Mouse (Mus musculus): ENCODE results near the gene Nphp1.

Nphp1 gene

DNA sequence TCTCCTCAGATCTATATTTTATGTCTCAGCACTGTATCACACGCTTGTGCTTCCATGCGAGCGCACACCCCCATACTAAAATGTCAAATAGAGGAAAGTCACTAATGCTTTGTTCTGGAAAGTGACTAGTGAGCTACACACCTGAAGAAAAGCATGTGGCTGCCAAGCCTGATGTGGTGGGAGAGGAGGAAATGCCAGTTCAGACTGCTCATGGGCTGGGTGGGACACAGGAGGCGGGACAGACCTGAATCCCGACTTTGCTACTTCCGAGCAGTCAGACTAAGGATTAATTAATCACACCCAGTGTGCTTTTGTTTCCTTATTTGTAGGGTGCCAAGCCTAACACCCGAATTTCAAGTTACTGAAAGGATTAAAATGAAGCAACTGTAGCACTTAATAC lies 40.4 kb downstream of the Nphp1 start:
- no peak for DNase-seq

DNA sequence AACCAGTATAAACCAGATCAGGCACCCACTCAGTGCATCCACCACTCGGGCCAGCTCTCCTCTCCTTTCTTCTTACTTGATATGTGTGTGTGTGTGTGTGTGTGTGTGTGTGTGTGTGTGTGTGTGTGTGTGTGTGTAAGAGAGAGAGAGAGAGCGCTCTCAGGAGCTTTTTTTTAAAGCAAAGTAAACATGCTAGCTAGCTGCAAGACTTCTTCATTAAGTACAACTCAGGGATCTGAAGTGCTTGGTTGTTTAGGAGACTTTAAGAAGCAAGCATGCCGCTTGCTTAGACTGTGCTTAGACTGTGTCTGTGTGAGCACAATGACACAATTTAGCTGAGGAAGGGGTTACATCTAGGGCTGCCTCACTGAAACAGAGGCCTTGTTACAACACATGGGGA lies 46.1 kb downstream of the Nphp1 start:
- no peak for DNase-seq

- DNase-seq, result no peak
Observed at GRCm38 (mm10) chr2:127740756-127741519, 47.8 kb downstream of the Nphp1 start.

DNA sequence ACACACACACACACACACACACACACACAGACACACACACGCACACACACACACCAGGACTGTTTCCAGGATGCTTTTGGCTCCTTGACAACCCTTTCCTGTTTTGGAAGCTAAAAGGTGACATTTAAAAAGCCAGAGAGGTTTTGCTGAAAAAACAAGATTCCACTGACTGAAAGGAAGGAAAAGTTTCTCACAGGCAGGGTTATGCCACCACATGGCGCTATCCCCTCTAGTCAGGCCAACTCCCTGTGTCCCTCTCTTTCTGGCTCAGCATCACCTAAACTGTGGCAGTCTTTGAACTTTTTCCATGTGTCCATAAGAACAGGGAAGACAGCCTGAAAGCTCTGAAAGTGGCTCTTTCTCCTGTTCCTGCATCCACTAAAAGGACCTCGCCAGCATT lies 50.8 kb downstream of the Nphp1 start:
- no peak for DNase-seq

GRCm38 (mm10) chr2:127736631-127737209 lies 52.0 kb downstream of the Nphp1 start:
- DNase-seq, result no peak

GRCm38 (mm10) chr2:127735512-127736145 lies 53.1 kb downstream of the Nphp1 start:
- DNase-seq, result no peak

GRCm38 (mm10) chr2:127734889-127735288 lies 53.8 kb downstream of the Nphp1 start:
- DNase-seq, result no peak

- DNase-seq, result no peak
Observed at GRCm38 (mm10) chr2:127730301-127730997, 58.2 kb downstream of the Nphp1 start.

GRCm38 (mm10) chr2:127729671-127730070 lies 59.0 kb downstream of the Nphp1 start, which contains the start of gene Mall:
Gene Mall, minus strand, starts transcription at chr2:127729932.
- DNase-seq, result no peak

DNA sequence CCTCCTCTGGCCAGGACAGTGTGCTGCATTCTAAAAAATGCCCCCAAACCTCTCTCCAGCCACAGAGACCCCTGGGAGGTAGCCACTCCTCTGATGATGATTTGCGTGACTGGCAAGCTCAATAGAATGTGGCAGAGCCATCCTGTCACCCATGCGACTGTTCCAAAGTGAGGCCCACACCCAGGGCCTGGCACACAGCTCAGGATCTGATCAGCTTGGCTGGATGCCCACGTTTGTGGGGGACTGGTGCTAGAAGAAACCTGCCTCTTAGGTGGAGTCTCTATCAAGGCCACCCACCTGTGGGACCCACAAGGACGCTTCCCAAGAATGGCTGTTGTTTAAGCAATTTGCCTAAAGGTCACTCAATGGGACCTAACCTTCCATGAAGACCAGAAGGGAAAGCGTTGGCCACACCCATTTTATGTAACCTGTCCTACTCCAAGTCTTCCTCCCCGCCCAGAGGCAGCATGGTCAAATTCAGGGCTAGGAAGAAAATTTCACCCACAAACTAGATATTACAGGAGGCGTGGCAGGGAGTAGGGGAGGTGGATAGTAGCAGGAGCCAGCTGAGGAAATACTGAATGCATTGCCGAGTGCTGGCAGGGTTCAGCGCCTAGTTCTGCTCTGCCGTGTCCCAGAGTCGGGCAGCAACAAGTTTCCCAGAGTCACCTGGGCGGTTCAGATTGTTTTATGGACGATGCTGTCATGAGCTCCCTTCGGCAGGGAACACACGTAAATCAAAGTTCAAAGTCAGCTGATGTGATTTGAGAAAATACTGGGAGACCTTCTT lies 59.8 kb downstream of the Nphp1 start:
- DNase-seq, result no peak

DNA sequence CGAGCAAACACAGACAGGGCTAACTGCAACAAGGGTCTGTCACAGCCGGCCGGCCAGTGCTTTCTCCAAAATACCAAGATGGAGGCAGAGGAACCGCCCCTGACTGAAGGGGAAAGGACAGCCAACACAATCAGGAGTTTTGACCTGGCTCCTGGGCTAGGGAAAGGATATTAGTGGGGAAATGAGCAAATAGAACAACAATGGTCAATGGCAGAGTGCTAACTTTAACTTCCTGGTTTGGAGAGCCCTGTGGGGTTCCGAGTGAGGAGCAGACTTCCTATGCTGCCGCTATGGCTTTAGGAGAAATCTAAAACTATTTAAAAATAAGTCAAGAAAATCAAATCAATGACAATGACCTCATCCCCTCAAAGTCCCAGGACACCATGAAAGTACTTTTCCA lies 60.6 kb downstream of the Nphp1 start:
- no peak for DNase-seq

DNA sequence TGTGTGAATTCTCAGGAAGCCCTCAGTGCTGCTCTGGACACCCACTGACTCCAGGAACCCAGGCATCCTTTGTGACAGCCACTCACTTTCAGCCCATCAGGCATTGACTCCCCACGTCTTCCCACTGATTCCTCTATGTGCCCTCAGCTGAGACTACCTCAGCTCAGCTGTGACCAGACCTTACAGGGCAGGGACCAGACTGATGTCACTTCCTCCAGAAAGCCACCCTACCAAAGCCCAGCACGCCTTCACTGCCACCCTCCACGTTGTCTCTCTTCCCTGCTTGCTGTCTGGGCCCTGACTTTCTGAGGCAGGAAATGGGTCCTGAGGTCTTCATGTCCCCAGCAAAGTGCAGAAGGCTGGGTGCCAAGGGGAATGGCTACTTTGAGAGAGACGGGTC lies 65.5 kb downstream of the Nphp1 start:
- peak in 1 of 2 experiments; percentile 11 for DNase-seq

GRCm38 (mm10) chr2:127722176-127722892 lies 66.4 kb downstream of the Nphp1 start:
- peak; percentile 83 to 88 for DNase-seq

DNA sequence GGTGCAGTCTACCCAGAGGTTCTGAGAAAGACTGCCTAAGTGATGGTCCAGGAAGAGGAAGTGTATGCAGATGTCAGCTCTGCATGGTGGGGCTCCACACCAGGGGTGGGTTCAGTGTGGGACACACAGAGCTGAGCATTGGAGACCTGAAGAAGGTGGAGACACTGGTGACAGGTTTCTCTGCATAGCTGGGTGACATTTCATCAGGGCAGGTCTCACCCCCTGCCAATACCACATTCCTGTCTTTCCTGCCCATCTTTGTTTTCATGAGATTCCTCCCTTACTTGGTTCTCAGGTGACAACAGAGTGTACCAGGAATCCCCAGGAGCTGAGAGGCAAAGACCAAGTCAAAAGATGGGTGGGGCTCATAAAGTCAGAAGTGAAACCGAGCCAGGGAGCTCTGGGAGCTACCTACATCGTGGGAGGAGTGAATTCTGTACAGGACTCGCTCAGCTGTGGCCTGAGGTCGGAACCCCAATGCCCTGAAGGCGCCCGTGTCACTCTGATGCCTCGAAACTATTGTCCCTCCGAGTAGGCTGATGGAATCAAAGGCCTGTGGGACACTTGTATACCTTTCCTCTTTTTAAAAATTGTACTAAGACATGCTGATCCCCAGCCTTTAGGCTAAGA lies 69.7 kb downstream of the Nphp1 start:
- no peak for DNase-seq

DNA sequence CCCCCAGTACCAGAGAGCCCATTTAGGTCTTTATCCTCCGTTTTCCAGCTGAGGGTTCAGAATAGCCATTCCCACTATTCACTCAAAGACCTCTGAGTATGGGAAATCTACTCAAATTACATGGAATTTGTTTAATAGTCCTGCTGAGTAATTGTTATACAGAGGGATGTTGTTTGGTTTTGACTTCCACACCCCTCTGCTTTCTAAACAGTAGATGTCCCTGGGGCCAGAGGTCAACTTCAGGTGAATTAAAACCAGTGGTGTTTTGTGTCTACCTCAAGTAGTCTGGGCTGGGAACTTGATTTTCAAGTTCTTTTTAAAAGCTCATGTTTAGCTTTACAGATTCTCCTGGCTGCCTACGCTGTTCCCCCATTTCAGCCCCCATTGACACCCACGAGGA lies 74.0 kb downstream of the Nphp1 start:
- no peak for DNase-seq

GRCm38 (mm10) chr2:127708792-127709191 lies 79.9 kb downstream of the Nphp1 start:
- DNase-seq, result no peak

DNA sequence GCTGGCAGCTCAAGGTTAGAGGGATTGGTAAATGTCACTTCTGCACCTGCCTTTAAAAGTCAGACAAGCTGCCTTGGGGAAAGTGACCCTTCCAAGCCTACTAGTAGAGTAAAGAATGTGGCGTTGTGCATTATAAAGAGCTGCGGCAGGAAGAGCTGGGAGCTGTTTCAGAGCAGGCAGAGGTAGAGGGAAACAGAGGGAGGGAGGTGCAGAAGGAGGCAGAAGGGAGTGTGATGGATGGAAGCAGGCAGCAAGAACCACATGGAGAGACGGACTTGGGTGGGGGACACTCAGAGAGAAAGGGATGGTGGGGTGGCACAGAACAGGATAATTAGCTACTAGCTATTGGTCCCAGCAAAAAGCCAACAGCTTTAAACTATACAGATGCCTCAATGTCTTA lies 80.6 kb downstream of the Nphp1 start:
- no peak for DNase-seq

DNA sequence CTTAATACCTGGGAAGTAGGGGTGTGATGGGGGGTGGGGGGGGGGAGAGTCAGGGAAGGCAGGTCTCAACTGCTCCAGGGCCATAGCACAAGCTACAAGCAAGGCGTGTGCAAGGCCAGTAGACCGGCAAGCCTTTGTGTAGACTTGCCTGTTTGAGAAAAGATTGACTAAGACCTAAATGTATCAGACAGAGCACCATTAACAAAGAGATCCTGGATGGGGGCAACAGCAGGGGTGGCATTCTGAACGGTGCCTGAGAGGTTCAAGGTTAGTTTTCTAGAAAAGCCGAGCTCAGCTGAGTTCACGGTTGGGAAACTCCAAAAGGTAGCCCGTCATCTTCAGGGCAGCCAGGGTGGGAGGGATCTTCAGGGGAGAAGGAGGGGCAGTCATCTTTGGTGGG lies 83.4 kb downstream of the Nphp1 start:
- DNase-seq, result no peak

All from cerebellum, postnatal 36 days (tissue).